Mouse (Mus musculus): Measurements from ENCODE around the gene Pelp1.

Gene Pelp1

GRCm38 (mm10) chr11:70409594-70410296 is at the start of gene Pelp1:
Gene Pelp1, minus strand, starts transcription at chr11:70410031.
- peak; percentile 91 to 92 for DNase-seq (ENCODE audit: low spot score in 2 of 2)

GRCm38 (mm10) chr11:70458688-70459600 is 49.1 kb upstream of the Pelp1 start, which contains the start of gene Zmynd15:
Gene Zmynd15, plus strand, starts transcription at chr11:70459433.
- no peak for DNase-seq (ENCODE audit: low spot score in 2 of 2)

DNA sequence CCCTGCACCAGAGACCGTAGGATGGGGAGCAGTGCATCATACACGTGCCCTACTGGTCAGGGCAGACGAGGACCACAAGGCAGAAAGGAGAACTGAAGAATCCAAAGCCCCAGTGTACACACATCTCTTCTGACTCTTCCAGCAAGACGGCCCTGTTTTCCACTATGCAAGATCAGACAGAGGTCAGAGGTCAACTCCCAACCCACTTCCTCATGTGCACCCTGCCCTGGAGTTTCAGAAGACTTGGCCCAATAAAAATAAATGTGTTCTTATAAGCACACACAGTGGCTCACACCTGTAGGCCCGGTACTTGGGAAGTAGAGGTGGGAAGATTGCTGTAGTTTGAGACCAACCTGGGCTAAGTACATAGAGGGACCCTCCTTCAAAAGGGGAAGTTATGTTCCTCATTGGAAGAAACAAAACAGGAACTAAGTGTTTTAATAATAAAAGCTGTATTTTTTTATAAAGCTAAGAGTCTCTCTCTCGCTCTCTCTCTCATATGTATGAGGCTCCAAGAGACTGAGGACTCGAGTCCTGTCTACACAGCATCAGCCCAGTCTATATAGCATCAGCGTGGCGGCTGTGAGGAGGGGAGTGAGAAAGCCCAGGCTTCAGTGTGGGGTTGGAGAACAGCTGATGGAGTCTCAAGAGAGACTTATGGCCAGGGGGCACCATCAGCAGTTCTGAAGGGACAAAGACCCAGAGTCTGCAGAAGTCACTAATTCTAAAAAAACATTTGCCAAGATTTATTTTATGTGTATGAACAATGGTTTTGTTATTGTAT is 43.6 kb upstream of the Pelp1 start:
- no peak for DNase-seq (ENCODE audit: low spot score in 2 of 2)

GRCm38 (mm10) chr11:70451797-70452498 is 42.1 kb upstream of the Pelp1 start, which contains the start of gene Med11:
Gene Med11, plus strand, starts transcription at chr11:70451919.
- DNase-seq (ENCODE audit: low spot score in 2 of 2), result peak; percentile 95 to 96

GRCm38 (mm10) chr11:70450926-70451325 is 41.1 kb upstream of the Pelp1 start:
- DNase-seq (ENCODE audit: low spot score in 2 of 2), result no peak

DNA sequence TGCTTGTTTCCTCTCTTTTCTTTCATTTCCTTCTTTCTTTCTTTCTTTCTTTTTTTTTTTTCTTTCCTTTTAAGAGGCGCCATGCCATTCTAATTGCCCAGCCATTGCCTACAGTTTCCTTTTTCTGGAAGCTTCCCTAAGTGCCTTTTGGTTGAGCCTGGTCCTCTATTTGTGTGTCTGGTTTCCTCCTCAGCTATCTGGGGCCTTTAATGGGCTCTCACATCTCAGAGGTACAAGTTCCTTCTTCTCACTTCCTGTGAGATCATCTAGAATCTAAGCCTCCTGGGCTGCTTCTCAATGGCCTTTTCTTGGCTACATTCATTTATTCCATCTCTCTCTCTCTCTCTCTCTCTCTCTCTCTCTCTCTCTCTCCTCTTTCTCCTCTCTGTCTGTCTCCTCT is 37.5 kb upstream of the Pelp1 start:
- no peak for DNase-seq (ENCODE audit: low spot score in 2 of 2)

DNA sequence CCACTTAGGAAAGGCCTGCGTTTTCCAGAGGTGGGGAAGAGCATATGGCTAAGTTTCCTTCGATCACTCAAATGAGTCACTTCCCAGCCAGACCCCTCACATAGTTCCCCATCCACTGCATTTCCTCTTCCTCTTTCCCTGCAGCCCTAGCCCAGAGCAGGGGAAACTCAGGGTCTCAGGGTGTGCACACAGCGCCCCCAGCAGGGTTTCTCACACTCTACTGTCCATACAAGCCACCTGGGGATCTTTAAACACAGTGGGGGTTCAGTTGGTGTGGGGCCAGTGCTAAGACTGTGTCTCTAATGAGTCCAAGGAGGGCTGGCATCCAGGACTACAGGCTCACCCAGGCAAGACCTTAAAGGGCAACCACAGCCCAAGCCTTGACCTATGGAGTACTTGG is 36.9 kb upstream of the Pelp1 start:
- no peak for DNase-seq (ENCODE audit: low spot score in 2 of 2)

DNA sequence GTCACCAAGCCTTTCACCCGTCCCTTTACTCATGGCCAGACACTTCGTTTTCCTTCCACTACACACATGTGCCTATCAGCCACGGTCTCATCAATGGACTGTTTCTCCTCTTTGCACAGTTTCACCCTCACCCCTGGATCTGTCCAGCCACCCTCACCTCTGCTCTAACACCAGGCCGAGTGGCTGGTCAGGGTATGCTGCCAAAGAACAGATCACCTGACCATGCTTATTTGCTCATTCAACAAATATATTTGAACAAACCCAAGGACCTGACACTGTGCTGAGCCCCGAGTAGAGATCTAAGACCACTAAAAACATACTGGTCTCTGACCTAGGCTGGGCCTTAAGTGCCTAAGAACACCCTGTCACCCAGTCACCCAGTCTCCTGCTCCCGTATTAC is 34.8 kb upstream of the Pelp1 start:
- DNase-seq (ENCODE audit: low spot score in 2 of 2), result no peak

DNA sequence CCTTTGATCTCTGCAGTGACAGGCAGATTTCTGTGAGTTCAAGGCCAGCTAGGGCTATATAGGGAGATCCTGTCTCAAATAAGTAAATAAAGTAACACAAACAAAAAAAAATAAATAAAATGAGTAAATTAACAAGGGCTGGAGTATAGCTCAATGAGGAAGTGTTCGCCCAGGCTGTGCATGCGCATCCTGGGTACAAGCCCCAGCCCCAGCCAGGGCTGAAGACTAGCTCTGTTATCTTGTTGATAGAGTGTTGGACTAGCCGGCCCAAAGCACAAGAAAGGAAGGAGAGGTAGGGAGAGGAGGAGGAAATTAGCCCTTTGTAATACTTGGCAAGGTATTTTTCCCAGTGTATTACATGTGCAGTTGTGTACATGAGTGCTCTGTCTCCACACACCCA is 34.1 kb upstream of the Pelp1 start:
- no peak for DNase-seq (ENCODE audit: low spot score in 2 of 2)

DNA sequence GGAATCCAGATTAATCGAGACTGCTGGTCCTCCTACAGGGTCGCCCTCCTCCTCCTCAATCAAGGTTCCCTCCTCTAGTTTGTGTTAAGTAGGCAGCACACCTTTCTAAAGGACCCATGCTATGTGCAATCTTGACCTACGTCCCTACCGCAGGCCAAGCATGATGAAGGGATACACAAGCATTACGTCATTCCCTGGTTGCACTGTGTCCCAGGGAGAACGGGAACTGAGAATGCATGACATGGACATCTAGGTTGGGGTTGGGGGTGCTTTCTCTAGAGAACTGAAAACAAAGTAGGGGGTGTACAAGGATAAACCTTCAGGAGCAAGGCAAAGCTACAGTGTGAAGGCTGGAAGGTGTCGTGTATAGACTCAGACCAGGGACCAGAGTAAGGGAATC is 32.1 kb upstream of the Pelp1 start:
- no peak for DNase-seq (ENCODE audit: low spot score in 2 of 2)

DNA sequence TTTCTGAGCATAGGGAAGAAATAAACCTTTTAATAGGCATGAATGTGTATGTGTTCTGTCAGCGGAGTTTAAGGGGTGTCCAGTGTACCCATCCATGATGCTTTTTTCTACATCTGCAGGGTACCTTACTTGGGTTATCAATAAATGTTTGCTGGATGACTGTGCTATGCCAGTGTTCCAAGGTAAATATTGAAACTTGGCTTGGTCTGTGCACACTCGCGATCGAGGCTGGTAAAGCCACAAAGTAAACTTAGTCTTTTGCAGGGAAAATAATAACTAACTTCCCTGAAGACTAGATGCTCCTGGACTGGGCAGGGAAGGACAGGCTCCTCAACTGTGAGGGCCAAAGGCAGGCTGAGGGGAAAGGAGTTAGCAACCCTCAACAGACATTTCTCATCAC is 30.8 kb upstream of the Pelp1 start:
- no peak for DNase-seq (ENCODE audit: low spot score in 2 of 2)

DNA sequence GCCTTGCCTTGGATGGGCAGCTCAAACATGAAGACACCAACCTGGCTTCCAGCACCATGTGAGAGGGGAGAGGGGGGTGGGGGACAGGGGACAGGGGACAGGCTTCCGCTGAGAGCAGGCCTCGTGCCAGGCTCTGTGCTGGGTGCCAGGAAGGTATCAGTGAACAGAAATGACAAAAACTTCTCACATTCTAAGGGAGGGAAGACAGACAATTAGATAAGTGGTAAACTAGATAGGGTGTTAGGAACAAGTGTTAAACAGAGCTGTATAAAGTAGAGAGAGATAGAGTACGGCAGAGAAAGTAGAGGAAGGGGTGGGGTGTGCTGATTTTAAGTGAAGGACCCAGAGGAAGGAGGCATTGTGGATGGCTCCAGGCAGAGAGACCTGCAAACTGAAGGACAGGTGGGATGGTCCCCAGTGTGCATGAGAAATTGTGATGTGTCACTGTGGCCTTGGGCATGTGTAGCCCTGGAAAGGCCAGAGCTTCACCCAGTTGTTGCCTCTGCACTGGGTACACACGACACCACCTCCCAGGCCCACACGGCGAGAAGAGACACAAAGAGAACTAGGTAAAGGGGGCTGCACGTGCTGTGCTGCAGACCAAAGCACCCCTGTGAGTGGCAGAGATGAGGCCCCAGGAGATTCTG is 29.0 kb upstream of the Pelp1 start:
- no peak for DNase-seq (ENCODE audit: low spot score in 2 of 2)

GRCm38 (mm10) chr11:70437426-70437825 is 27.6 kb upstream of the Pelp1 start:
- no peak for DNase-seq (ENCODE audit: low spot score in 2 of 2)

DNA sequence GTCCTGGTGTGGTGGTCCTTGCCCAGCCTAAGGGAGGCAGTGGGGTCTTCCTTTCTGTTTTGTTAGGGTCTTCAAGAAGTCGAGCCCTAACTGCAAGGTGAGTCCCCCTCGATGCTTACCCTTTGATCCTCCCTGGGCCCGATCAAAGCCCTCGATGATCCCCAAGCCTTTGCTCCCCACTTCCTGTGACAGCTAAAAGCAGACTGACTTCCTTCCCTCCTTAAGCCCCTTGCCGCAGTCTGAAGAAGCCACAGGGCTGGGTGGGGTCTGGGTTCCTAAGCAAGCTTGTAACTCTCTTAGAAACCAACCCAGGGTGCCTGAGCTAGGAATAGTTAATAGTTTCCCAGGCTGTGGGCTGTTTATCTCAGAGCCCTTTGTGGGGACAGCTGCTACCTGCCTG is 25.6 kb upstream of the Pelp1 start:
- no peak for DNase-seq (ENCODE audit: low spot score in 2 of 2)

DNA sequence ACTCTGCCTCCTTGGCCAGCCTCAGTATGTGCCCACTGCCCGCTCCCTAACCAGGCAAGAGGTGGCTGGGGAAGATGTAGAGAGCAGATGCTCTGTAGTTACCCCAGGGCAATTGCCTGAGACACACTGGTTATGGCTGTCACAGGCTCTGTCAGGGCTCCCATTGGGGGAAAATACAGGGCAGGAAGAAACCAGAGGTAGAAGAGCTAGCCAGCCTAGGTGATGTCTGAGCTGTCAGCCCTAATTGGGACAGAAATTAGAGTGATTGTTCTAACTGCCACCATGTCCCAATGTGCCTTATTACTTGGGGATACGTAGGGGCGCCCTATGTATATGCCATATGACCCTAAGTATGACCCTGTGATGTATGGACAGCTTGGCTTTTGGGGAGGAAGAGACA is 24.1 kb upstream of the Pelp1 start:
- no peak for DNase-seq (ENCODE audit: low spot score in 2 of 2)

- no peak for DNase-seq (ENCODE audit: low spot score in 2 of 2)
Observed at GRCm38 (mm10) chr11:70433569-70433943, 23.7 kb upstream of the Pelp1 start.

DNA sequence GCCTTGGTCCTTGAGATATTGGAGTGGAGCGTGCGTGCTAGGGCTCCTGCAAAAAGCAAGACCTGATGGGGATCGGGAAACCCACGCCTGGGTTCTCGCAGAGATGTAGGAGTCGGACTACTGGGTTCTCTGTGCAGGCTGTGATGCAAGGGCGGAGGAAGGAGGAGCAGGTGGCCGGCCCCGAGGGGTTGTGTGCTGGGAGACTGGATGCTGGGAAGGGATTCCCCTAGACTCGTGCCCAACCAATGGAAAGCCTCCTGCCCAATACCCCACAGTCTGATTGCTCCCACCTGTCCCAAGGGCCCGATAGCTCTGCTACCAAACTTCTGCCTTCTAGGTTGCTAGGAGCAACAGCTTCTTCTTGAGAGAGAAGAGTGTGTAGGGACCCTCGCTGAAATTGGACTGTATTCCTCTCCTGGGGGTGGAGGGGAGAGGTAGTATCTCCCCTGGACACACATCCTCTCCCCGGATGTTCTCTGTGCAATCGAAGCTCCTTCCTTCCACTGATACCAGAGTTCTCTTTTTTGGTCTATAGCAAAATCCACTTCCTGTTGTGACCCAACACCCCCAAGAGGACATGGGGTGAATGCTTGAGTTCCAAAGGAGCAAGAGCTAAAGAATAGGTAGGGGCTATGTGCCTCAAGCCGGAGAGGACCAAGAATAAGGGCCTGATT is 23.2 kb upstream of the Pelp1 start:
- DNase-seq (ENCODE audit: low spot score in 2 of 2), result peak; percentile 57 to 62

DNA sequence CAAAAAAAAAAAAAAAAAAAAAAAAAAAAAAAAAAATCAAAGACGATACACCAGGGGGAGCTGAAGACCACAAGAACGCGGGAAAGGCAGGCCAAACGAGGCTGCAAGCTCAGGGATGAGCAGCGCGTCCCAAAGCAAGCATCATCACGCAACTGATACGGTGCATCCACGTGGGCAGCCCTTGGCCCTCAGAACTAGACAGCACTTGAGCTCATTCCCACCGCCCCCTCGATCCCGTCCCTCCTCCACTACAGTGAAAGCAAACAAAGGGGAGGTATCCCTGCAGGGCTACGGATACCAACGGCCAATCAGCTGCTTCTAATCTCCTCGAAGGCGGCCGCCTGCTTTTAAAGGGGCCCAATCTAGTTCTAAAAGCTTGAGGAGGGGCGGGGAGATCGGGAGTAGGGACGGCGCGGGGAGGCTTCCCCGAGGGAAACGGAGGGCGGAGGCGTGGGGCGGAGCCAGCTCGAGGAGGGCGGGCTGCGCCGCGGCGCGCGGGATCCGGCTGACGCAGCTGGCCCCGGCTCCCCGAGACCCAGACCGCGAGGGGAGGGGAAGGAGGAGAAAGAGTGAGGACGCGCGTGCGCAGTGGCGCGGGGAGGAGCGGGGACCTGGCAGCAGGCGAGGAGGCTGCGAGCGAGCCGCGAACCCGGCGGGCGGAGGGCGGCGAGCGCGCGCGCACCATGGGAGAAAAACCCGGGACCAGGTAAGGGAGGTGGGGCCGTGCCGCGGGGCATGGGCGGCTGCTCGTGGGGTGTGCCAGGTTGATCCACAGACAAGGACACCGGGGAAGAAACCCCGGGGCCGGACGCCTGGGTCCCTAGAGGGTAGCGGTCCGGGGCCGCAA is 22.4 kb upstream of the Pelp1 start, which contains the start of gene Arrb2:
Gene Arrb2, plus strand, starts transcription at position 588 of the 847 bp plus-strand sequence.
- DNase-seq (ENCODE audit: low spot score in 2 of 2), result peak; percentile 97 to 99

DNA sequence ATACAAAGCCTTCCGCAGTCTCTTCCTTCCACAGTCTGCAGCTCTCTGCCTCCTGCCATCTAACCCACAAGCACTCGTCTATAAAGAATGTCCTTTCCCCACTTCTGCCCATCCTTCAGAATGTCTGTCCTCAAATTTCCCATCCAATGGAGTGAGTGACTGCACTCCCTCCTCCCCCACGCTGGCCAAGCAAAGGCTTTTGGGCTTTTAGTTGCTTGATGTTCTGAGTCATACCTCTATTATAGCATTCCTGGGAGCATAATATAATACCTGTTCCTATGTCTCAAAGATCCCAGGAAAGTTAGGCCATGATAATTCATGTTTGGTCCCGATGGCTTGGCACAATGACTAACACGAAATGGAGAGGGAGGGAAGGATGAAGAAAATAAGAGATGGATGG is 21.7 kb upstream of the Pelp1 start:
- DNase-seq (ENCODE audit: low spot score in 2 of 2), result no peak

All from frontal cortex, postnatal 36 days (tissue).